Mouse (Mus musculus) lung, postnatal 0 days (tissue): Measurements from ENCODE around the gene Rdh16f1. TPM values are rescaled to one million over a fixed set of nuclear protein-coding genes. Genes with fewer than 3 reads are reported as not detected.
A peak's percentile ranks its signal among the peaks of the same experiment; 100 is the strongest.

Experiments
- ATAC-seq: fragments of 200-750 bp; cut with Nextera tagmentation; 2 replicates; pipeline ENCODE4 v1.8.0; 2017; ENCODE audit warnings: moderate library complexity
- DNase-seq: peaks from one replicate; pipeline ENCODE4 v3.0.0-alpha.2; 2016; ENCODE audit warnings: low spot score
- H3K27ac ChIP-seq: fragments of 300-500 bp; sonication (generic); 2 replicates; pipeline ENCODE4 v1.5.1; 2014; ENCODE audit warnings: antibody characterized with exemption, mild to moderate bottlenecking, low read length, mixed read lengths
- H3K27me3 ChIP-seq: fragments of 300-500 bp; sonication (generic); replicated peaks from 2 replicates; pipeline ENCODE4 v1.6.1; 2014; ENCODE audit warnings: low read length, mixed read lengths; ENCODE audit not compliant: insufficient read depth
- H3K36me3 ChIP-seq: fragments of 300-500 bp; sonication (generic); 2 replicates; pipeline ENCODE4 v1.6.1; 2014; ENCODE audit warnings: low read length, mixed read lengths; ENCODE audit not compliant: insufficient read depth
- H3K4me1 ChIP-seq: fragments of 300-500 bp; sonication (generic); 2 replicates; pipeline ENCODE4 v1.6.1; 2014; ENCODE audit warnings: antibody characterized with exemption, low read depth, low read length, mixed read lengths; ENCODE audit not compliant: insufficient read depth
- H3K4me2 ChIP-seq: fragments of 300-500 bp; sonication (generic); replicated peaks from 2 replicates; pipeline ENCODE4 v1.6.1; 2014; ENCODE audit warnings: low read depth, mild to moderate bottlenecking, low read length, moderate library complexity, mixed read lengths
- H3K4me3 ChIP-seq: fragments of 300-500 bp; sonication (generic); 2 replicates; pipeline ENCODE4 v1.5.1; 2014; ENCODE audit warnings: low read depth, low read length
- H3K9ac ChIP-seq: fragments of 300-500 bp; sonication (generic); replicated peaks from 2 replicates; pipeline ENCODE4 v1.6.1; 2014; ENCODE audit warnings: low read depth, mild to moderate bottlenecking
- H3K9me3 ChIP-seq: fragments of 300-500 bp; sonication (generic); 2 replicates; pipeline ENCODE4 v1.6.1; 2016; ENCODE audit warnings: low read length, mixed read lengths
- CTCF ChIP-seq: IDR thresholded peaks from 2 replicates; pipeline ENCODE4 v1.5.1; 2016; ENCODE audit warnings: antibody characterized with exemption, mild to moderate bottlenecking
- EP300 ChIP-seq: IDR thresholded peaks from 2 replicates; pipeline ENCODE4 v1.6.1; 2016; ENCODE audit warnings: antibody characterized with exemption, mild to moderate bottlenecking, control low read depth
- WGBS: fragments of 180-500 bp; shearing (Covaris S2); extraction: QIAGEN DNeasy Blood & Tissue Kit; methylation state at CpG from one replicate; pipeline ENCODE4 v1.1.7; 2014; 5-methylcytosine and 5-hydroxymethylcytosine counted together
- polyA plus RNA-seq: library from polyadenylated mRNA; unstranded; fragments of >200 nt; fragmentation: Nextera tagmentation; extraction: Ambion mirVana; gene quantifications from 2 replicates; pipeline ENCODE4 v1.2.1, GENCODE M21; 2015

Rdh16f1 gene
- polyA plus RNA-seq, 1 experiment from 2014 or later: 0.47 TPM

GRCm38 (mm10) chr10:127745886-127746285 is 13.7 kb upstream of the Rdh16f1 start:
- Histone ChIP-seq H3K27ac (no peak overlapping the region), H3K4me2 (no peak overlapping the region), H3K9me3 (no peaks in the 10 kb centered on the region), H3K9ac (no peak overlapping the region), H3K36me3 (peaks cover 43% of the 10 kb centered on the region; the same call in 1 of the 2 replicates), H3K27me3 (no peaks in the 10 kb centered on the region), H3K4me3 (no peak overlapping the region), H3K4me1 (peaks cover 3% of the 10 kb centered on the region; the same call in 1 of the 2 replicates)
- TF ChIP-seq EP300 (no peak), CTCF (no peak)
- ATAC-seq (no peak), DNase-seq (no peak)
- 72% methylated on average over 5 of the region's 5 CpGs for WGBS

DNA sequence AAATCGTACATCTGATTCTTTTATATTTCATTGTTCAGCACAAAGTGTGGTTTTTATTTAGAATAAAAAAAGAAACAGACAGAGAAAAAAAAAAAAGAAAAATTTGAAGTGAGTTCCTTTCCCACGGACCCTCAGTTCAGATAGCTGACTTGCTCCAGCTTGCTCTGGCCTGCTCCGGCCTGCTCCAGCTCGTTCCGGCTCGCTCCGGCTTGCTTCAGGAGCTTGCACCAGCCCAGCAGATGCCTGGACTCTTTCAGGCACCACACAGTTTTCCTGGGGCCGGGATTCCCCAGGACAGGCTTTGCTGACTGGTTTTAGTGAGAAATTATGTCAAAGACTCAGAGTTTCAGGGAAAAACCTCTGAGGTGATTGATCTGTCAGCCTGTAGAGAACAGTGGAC is 12.3 kb upstream of the Rdh16f1 start:
- H3K27me3 ChIP-seq: no peaks in the 10 kb centered on the region
- H3K9ac ChIP-seq: no peak overlapping the region
- TF ChIP-seq CTCF (no peak), EP300 (no peak)
- ATAC-seq (no peak), DNase-seq (no peak)
- 90% methylated on average over 8 of the region's 8 CpGs for WGBS
- H3K4me1 ChIP-seq: peaks cover 3% of the 10 kb centered on the region; the same call in 1 of the 2 replicates
- no peak overlapping the region for H3K4me3 ChIP-seq
- H3K27ac ChIP-seq: no peak overlapping the region; the same call in 1 of the 2 replicates
- peaks cover 37% of the 10 kb centered on the region; the same call in 1 of the 2 replicates for H3K36me3 ChIP-seq
- no peak overlapping the region for H3K4me2 ChIP-seq
- no peaks in the 10 kb centered on the region for H3K9me3 ChIP-seq

DNA sequence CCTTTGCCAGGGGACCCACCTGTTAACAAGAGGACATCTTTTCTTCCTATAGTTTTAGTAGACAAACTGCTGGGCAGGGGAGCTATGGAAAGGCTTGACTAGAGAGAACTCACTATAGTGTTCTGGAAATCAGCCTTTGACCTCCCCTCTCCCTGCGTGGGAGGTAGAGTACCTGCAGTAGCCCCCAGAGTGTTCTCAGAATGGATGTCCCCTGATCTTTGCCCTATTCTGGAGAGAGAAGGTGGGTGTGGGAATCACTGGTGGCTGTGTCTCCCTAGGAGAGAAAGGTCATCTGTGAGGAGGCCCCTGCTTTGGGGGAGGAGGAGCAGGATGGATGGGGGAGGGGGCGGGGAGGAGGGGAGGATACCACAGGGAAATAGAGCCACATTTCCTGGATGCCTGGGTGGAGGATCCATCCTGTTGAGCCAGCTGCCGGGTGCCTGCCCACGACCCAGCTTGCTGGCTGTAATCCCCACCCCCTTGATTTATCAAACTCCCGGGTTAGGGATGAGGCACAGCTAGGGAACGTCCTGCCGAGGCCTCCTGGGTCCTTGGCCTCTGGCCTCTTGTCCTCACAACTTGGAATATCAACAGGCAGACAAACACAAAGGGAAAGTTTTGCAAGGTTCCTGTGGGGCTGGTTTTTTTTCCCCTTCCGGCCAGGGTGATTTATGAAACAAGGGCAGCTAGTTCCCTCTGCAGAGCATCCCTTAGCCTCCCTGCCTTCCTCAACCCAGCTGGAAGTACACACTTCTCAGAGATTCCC is 10.6 kb upstream of the Rdh16f1 start:
- H3K4me3 ChIP-seq: peak overlapping the region; percentile 15; the same call in 1 of the 2 replicates
- H3K9me3 ChIP-seq: no peaks in the 10 kb centered on the region
- H3K27me3 ChIP-seq: no peaks in the 10 kb centered on the region
- peaks cover 20% of the 10 kb centered on the region; the same call in 1 of the 2 replicates for H3K36me3 ChIP-seq
- H3K9ac ChIP-seq: no peak overlapping the region
- 8% methylated on average over 7 of the region's 8 CpGs for WGBS
- H3K4me2 ChIP-seq: peak overlapping the region; percentile 48
- peak overlapping the region; percentile 43; the same call in 1 of the 2 replicates for H3K27ac ChIP-seq
- peaks cover 3% of the 10 kb centered on the region; the same call in 1 of the 2 replicates for H3K4me1 ChIP-seq
- ATAC-seq (peak; percentile 79), DNase-seq (peak; percentile 63)
- TF ChIP-seq CTCF: no peak
- peak; percentile 78 for TF ChIP-seq EP300

DNA sequence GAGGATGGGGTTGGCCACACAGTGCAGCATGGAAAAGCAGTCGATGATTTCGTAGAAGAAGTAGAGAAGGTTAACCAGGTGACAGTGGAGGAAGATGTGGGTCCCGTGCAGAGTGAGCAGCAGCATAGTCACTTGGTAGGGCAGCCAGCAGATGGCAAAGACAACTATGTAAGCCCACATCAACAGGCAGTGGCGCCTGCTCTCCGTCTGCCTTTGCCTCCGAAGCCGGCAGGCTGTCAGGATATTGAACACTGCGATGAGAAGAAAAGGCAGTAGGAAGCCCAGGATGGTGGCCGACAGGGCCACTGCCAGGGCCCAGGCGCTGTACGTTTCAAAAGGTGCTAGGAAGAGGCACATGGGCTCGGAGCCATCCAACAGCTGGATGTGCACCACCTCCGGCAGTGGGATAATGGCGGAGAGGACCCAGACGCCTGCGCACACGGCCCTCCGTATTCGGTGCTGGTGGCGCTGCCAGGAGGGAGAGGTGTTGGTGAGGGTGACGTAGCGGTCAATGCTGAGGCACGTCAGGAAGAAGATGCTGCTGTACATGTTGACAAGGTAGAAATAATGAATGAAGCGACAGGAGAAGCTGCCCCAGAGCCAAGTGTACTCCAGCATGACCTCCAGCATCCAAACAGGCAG is 9.3 kb upstream of the Rdh16f1 start:
- peak overlapping the region; percentile 15 for H3K4me3 ChIP-seq
- ATAC-seq: no peak
- no peaks in the 10 kb centered on the region for H3K9me3 ChIP-seq
- H3K9ac ChIP-seq: no peak overlapping the region
- no peaks in the 10 kb centered on the region for H3K27me3 ChIP-seq
- DNase-seq: no peak
- peak overlapping the region; percentile 48 for H3K4me2 ChIP-seq
- 53% methylated on average over 24 of the region's 24 CpGs for WGBS
- H3K27ac ChIP-seq: peak overlapping the region; percentile 35; the same call in 1 of the 2 replicates
- 0 out of 2 replicates have a peak, but pooled peaks cover 16% of the 10 kb centered on the region for H3K36me3 ChIP-seq
- TF ChIP-seq EP300: no peak
- TF ChIP-seq CTCF: no peak
- H3K4me1 ChIP-seq: peaks cover 3% of the 10 kb centered on the region; the same call in 1 of the 2 replicates

DNA sequence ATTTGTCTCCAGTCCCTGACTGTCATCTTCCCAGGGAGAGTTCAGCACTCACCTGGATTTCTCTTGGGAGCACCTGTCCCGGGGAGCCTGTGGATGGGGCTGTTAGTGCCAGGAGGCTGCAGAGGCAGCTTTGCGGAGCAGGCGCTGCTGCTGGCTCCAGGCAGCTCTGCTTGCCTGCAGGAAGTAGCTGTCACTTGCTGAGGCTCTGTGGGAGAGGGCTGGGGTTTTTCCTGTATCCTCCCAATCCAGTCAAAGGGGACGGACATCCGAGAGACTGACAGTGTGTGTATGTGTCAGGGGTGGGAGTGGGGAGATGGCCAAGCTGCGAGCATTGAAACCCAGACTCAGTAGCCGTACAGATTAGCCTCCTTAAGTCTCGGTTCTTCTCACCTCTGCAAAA is 8.0 kb upstream of the Rdh16f1 start, which contains the start of gene Gpr182:
Gene Gpr182 (minus strand): TSS at position 185 of the 400 bp plus-strand sequence.
- H3K4me2 ChIP-seq: peak within 1 kb of the TSS; percentile 48
- DNase-seq: peak; percentile 58
- no peak within 1 kb of the TSS for H3K9ac ChIP-seq
- H3K27ac ChIP-seq: 0 out of 2 replicates have a peak within 1 kb of the TSS, but pooled peaks have one; percentile 6
- peak; percentile 55 for TF ChIP-seq EP300
- TF ChIP-seq CTCF: no peak
- ATAC-seq: peak; percentile 70
- no peaks in the 10 kb centered on the region for H3K27me3 ChIP-seq
- H3K36me3 ChIP-seq: 0 out of 2 replicates have a peak, but pooled peaks cover 11% of the 10 kb centered on the region
- H3K9me3 ChIP-seq: no peaks in the 10 kb centered on the region
- H3K4me3 ChIP-seq: peak within 1 kb of the TSS; percentile 15
- peaks cover 7% of the 10 kb centered on the region; the same call in 1 of the 2 replicates for H3K4me1 ChIP-seq
- 28% methylated on average over 8 of the region's 8 CpGs for WGBS
